Mouse (Mus musculus): ENCODE results near the gene Tcfl5. TPM values are rescaled to one million over a fixed set of nuclear protein-coding genes. Genes with fewer than 3 reads are reported as not detected.

Tcfl5 gene
- total and polyA plus RNA-seq, 3 experiments = 0.05 TPM; not detected in 2

DNA sequence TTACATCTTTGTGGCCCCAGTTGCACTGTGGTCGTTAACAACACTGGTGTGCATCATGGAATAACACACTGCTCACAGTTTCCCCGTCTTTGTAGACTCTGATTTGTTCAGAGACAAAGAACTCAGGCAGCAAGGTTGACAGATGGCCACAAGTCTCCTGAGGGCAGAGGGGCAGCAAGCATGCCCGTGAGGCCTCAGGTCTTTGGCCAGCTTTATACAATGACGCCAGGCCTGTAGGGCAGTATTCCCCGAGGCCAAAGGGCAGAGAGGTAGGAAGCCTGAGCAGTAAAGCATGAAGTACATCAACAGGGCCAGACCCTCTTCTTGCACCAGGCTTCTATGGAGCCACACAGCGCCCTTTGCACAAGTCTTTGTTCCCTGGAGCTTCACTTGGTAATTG lies 12.6 kb upstream of the Tcfl5 start:
- ATAC-seq (ENCODE audit: extremely low read depth, insufficient number of reproducible peaks, low FRiP score, poor library complexity, severe bottlenecking) = no peak
- no peak for DNase-seq (ENCODE audit: low spot score)
- Histone ChIP-seq H3K4me1 (ENCODE audit: insufficient read depth, low read depth, low read length) (peaks cover 5% of the 10 kb centered on the region; the same call in 1 of the 2 replicates), H3K9me3 (replicated peaks) (no peaks in the 10 kb centered on the region), H3K36me3 (replicated peaks) (peaks cover 18% of the 10 kb centered on the region), H3K4me3 (ENCODE audit: low read depth, low read length) (no peak overlapping the region), H3K27me3 (ENCODE audit: insufficient read depth, low read length) (peaks cover 24% of the 10 kb centered on the region)
- TF ChIP-seq TAL1 (conservative IDR thresholded peaks at IDR 0.05; ENCODE audit: low read depth, low read length) (no peak), CTCF (IDR thresholded peaks at IDR 0.05; ENCODE audit: low read depth, low read length) (no peak), GATA2 (IDR thresholded peaks at IDR 0.05; ENCODE audit: borderline replicate concordance, low read depth, low read length) (no peak), POLR2AphosphoS5 (IDR thresholded peaks at IDR 0.05; ENCODE audit: insufficient replicate concordance, low read depth, low read length) (0 out of 2 replicates have a peak, but pooled peaks have one; percentile 40), GATA1 (IDR thresholded peaks at IDR 0.05; ENCODE audit: borderline replicate concordance, low read length) (no peak)

- Histone ChIP-seq H3K9me3 (replicated peaks) (no peaks in the 10 kb centered on the region), H3K4me3 (ENCODE audit: low read depth, low read length) (no peak overlapping the region), H3K4me1 (ENCODE audit: insufficient read depth, low read depth, low read length) (peaks cover 5% of the 10 kb centered on the region; the same call in 1 of the 2 replicates), H3K27me3 (ENCODE audit: insufficient read depth, low read length) (peaks cover 24% of the 10 kb centered on the region), H3K36me3 (replicated peaks) (peaks cover 13% of the 10 kb centered on the region)
- DNase-seq (ENCODE audit: low spot score) (no peak), ATAC-seq (ENCODE audit: extremely low read depth, insufficient number of reproducible peaks, low FRiP score, poor library complexity, severe bottlenecking) (no peak)
- TF ChIP-seq POLR2AphosphoS5 (IDR thresholded peaks at IDR 0.05; ENCODE audit: insufficient replicate concordance, low read depth, low read length) (no peak), CTCF (IDR thresholded peaks at IDR 0.05; ENCODE audit: low read depth, low read length) (no peak), GATA1 (IDR thresholded peaks at IDR 0.05; ENCODE audit: borderline replicate concordance, low read length) (no peak), GATA2 (IDR thresholded peaks at IDR 0.05; ENCODE audit: borderline replicate concordance, low read depth, low read length) (no peak), TAL1 (conservative IDR thresholded peaks at IDR 0.05; ENCODE audit: low read depth, low read length) (no peak)
Observed at GRCm38 (mm10) chr2:180654666-180655065, 12.2 kb upstream of the Tcfl5 start.

- Histone ChIP-seq H3K36me3 (replicated peaks) (no peaks in the 10 kb centered on the region), H3K9me3 (replicated peaks) (peaks cover 18% of the 10 kb centered on the region), H3K4me1 (ENCODE audit: insufficient read depth, low read depth, low read length) (no peaks in the 10 kb centered on the region), H3K27me3 (ENCODE audit: insufficient read depth, low read length) (peaks cover 14% of the 10 kb centered on the region), H3K4me3 (ENCODE audit: low read depth, low read length) (no peak overlapping the region)
- TF ChIP-seq POLR2AphosphoS5 (IDR thresholded peaks at IDR 0.05; ENCODE audit: insufficient replicate concordance, low read depth, low read length) (no peak), CTCF (IDR thresholded peaks at IDR 0.05; ENCODE audit: low read depth, low read length) (no peak), TAL1 (conservative IDR thresholded peaks at IDR 0.05; ENCODE audit: low read depth, low read length) (no peak), GATA1 (IDR thresholded peaks at IDR 0.05; ENCODE audit: borderline replicate concordance, low read length) (no peak), GATA2 (IDR thresholded peaks at IDR 0.05; ENCODE audit: borderline replicate concordance, low read depth, low read length) (no peak)
- ATAC-seq (ENCODE audit: extremely low read depth, insufficient number of reproducible peaks, low FRiP score, poor library complexity, severe bottlenecking) (no peak), DNase-seq (ENCODE audit: low spot score) (no peak)
Observed at GRCm38 (mm10) chr2:180646841-180647240, 4.3 kb upstream of the Tcfl5 start.

DNA sequence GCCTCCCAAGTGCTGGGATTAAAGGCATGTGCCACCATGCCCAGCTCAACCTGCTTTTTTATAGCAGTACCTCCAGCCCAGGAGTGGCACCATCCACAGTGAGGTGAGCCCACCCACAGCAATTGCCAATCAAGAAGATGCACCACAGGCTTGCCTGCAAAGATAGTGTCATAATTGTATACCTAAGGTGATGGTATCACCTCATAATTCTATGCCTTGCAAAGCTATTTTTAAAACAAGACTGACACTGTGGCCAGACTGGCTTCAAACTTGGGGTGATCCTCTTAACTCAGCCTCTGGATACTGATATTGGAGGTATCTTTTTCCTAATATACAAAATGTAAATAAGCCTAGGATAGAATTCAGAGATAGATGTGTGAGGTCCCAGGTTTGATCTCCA lies 1.1 kb upstream of the Tcfl5 start:
- H3K4me1 ChIP-seq (ENCODE audit: insufficient read depth, low read depth, low read length) = no peaks in the 10 kb centered on the region
- peaks cover 22% of the 10 kb centered on the region for H3K9me3 ChIP-seq (replicated peaks)
- H3K4me3 ChIP-seq (ENCODE audit: low read depth, low read length) = no peak overlapping the region
- TF ChIP-seq CTCF (IDR thresholded peaks at IDR 0.05; ENCODE audit: low read depth, low read length) (no peak), GATA2 (IDR thresholded peaks at IDR 0.05; ENCODE audit: borderline replicate concordance, low read depth, low read length) (no peak), TAL1 (conservative IDR thresholded peaks at IDR 0.05; ENCODE audit: low read depth, low read length) (no peak), POLR2AphosphoS5 (IDR thresholded peaks at IDR 0.05; ENCODE audit: insufficient replicate concordance, low read depth, low read length) (no peak), GATA1 (IDR thresholded peaks at IDR 0.05; ENCODE audit: borderline replicate concordance, low read length) (no peak)
- peaks cover 9% of the 10 kb centered on the region for H3K27me3 ChIP-seq (ENCODE audit: insufficient read depth, low read length)
- ATAC-seq (ENCODE audit: extremely low read depth, insufficient number of reproducible peaks, low FRiP score, poor library complexity, severe bottlenecking) = no peak
- DNase-seq (ENCODE audit: low spot score) = no peak
- H3K36me3 ChIP-seq (replicated peaks) = no peaks in the 10 kb centered on the region

GRCm38 (mm10) chr2:180641576-180642554 lies 643 bp downstream of the Tcfl5 start:
- Histone ChIP-seq H3K27me3 (ENCODE audit: insufficient read depth, low read length) (peaks cover 7% of the 10 kb centered on the region; the same call in 1 of the 2 replicates), H3K4me3 (ENCODE audit: low read depth, low read length) (no peak overlapping the region), H3K36me3 (replicated peaks) (no peaks in the 10 kb centered on the region)

DNA sequence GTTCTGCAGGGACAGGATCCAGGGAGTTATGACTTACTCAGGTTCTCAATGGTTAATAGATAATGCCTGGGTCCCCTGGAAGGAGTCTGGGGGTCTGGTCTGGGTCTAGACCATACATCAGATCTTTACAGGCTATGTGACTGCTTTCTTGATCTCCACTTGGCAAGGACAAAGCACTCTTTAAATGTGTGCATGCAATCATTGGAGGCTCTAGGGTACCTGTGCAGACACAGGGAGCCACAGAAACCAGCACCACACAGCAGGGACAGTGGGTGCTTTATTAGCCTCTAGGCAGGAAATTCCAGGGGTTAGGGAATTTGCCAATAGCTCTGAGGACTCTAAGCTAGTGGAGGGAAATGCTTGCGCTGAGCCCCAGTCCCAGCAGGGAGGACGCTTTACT lies 30.6 kb downstream of the Tcfl5 start:
- Histone ChIP-seq H3K4me1 (ENCODE audit: insufficient read depth, low read depth, low read length) (no peaks in the 10 kb centered on the region), H3K4me3 (ENCODE audit: low read depth, low read length) (no peak overlapping the region), H3K27me3 (ENCODE audit: insufficient read depth, low read length) (peaks cover 38% of the 10 kb centered on the region), H3K36me3 (replicated peaks) (no peaks in the 10 kb centered on the region), H3K9me3 (replicated peaks) (no peaks in the 10 kb centered on the region)
- TF ChIP-seq TAL1 (conservative IDR thresholded peaks at IDR 0.05; ENCODE audit: low read depth, low read length) = no peak
- TF ChIP-seq CTCF (IDR thresholded peaks at IDR 0.05; ENCODE audit: low read depth, low read length) = no peak
- no peak for TF ChIP-seq GATA2 (IDR thresholded peaks at IDR 0.05; ENCODE audit: borderline replicate concordance, low read depth, low read length)
- no peak for TF ChIP-seq GATA1 (IDR thresholded peaks at IDR 0.05; ENCODE audit: borderline replicate concordance, low read length)
- TF ChIP-seq POLR2AphosphoS5 (IDR thresholded peaks at IDR 0.05; ENCODE audit: insufficient replicate concordance, low read depth, low read length) = no peak
- DNase-seq (ENCODE audit: low spot score) = no peak
- ATAC-seq (ENCODE audit: extremely low read depth, insufficient number of reproducible peaks, low FRiP score, poor library complexity, severe bottlenecking) = no peak

More at GRCm38 (mm10) chr2:180641576-180642554, 643 bp downstream of the Tcfl5 start:
- DNase-seq (ENCODE audit: low spot score) = no peak
- no peak for ATAC-seq (ENCODE audit: extremely low read depth, insufficient number of reproducible peaks, low FRiP score, poor library complexity, severe bottlenecking)
- TF ChIP-seq TAL1 (conservative IDR thresholded peaks at IDR 0.05; ENCODE audit: low read depth, low read length) (no peak), CTCF (IDR thresholded peaks at IDR 0.05; ENCODE audit: low read depth, low read length) (no peak), GATA2 (IDR thresholded peaks at IDR 0.05; ENCODE audit: borderline replicate concordance, low read depth, low read length) (no peak), POLR2AphosphoS5 (IDR thresholded peaks at IDR 0.05; ENCODE audit: insufficient replicate concordance, low read depth, low read length) (no peak), GATA1 (IDR thresholded peaks at IDR 0.05; ENCODE audit: borderline replicate concordance, low read length) (no peak)
- Histone ChIP-seq H3K9me3 (replicated peaks) (peaks cover 22% of the 10 kb centered on the region), H3K4me1 (ENCODE audit: insufficient read depth, low read depth, low read length) (no peaks in the 10 kb centered on the region)

Data from G1E (cell line).